Mouse (Mus musculus) liver, postnatal 0 days (tissue): Measurements from ENCODE around the gene Itgb1bp1.

Experiments
- CTCF ChIP-seq: sonication (generic); IDR thresholded peaks from 2 replicates; pipeline ENCODE4 v1.5.1; 2016; ENCODE audit warnings: antibody characterized with exemption, low read depth
- EP300 ChIP-seq: IDR thresholded peaks from 2 replicates; pipeline ENCODE4 v1.6.1; 2016; ENCODE audit warnings: antibody characterized with exemption, low read depth, mild to moderate bottlenecking

GRCm38 (mm10) chr12:21298856-21299255 lies 12.8 kb upstream of the Itgb1bp1 start:
- TF ChIP-seq CTCF (no peak), EP300 (no peak)
